Mouse (Mus musculus): ENCODE results near the gene Scgb2a2. TPM values are rescaled to one million over a fixed set of nuclear protein-coding genes. Genes with fewer than 3 reads are reported as not detected.
"Not testable (repeated sequence)": the region's sequence is repeated elsewhere in the genome, so short reads cannot be mapped to it uniquely, and the experiment has no call there.

Scgb2a2 gene
- total RNA-seq (2021) = not detected
- long read RNA-seq, experiment 1 = 0 reads
- long read RNA-seq, experiment 2 = 0 reads

DNA sequence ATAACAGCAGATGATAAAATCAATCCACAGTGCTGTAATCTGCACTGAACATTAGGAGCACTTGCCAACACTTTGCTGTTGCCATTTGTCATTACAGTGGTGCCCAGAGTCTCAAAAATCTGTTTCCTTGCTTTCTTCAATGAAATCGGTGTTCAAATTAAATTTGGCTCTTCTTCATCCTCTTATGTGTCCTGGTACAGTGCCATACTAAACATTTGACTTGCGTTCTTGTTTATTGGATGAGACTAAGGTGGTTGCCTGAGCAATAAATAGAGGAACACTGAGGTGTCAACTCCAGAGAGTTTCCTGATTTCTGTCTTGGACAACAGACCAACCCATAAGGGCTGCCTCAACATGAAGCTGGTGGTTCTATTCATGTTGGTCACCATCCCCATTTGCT, at the start of gene Scgb2a2:
TSS of gene Scgb2a2 (plus strand) at position 301 of the 400 bp plus-strand sequence.
- DNase-seq = no peak

DNA sequence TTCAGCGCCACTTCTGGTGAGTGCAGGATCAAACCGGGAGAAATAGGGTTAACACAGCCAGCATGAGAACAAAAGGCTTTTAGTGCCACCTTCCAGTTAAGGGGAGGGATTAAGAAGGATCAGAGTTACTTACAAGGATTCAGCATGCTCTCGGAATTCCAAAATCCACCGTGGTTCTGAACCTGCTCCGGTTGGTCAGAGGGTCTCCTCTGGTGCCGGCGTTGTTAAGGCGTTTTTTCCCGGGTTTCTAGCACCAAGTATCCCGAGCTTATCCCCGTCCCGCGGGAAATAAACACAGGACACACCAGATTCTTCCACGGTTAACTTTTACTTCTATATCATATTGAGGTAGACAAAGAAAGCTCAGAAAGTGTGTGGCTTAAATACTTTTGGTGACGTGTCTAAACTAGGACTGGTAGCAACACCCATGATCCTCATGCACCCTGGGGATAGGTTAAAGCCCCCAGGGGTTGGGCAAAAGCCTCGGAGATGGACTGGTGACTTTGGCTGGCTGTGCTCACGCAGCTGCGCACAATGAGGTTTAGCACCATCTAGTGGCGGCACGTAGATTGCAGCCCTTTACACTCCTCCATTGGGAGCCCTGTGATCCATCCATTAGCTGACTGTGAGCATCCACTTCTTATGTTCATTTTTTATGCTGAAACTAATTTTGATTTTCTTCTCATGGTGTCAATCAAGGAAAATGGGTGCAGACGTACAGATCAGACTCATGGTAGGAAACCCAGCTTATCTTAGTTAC, 10.6 kb upstream of the Scgb2a2 start:
- DNase-seq = peak; percentile 51

DNA sequence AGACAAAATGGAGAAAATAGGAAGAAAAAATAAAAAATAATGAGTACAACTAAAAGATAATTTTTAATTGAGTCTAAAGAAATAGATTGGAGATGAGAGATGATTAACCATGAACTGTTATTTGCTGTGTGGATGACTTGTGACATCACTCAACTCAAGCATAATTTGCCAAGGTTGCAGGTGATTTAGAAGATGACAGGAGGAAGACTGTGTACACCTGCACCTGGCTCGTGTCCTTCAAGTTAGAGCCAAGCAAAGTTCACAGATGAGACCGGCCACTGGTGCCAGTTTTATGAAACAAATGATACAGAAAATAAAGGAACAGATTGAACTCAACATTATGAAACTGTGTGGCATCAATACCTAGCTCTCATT, 10.0 kb upstream of the Scgb2a2 start:
- DNase-seq = no peak

DNA sequence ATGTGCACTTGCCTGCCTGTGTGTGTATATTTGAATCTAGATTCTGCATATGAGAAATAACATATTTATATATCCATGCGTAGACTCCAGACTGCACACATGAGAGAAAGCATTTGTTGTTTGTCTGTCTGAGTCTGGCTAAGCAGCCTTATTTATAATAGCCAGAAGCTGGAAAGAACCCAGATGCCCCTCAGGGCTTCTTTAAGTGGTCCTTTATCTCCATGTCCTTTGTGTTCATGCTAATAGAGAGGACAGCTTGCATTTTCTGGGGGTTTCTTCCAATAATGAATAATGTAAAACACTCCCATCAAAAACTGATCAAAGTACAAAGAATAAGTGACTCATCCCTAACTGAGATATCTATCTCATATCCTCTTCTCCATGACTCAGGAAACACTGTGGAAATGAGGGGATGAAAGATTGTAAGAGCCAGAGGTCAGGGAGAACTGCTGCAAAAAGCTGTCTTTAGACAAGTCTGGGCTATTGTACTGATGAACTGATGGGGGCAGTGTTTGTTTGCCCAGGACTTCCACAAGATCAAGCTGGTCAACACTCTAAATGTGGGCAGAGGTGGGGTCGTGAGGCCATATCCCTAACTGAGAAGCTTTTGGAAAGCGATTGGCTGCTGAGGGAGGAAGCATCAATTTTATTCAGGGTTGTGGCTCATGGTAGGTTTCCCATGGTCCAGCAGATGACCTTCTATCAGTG, 2.2 kb downstream of the Scgb2a2 start:
- not testable (repeated sequence) for DNase-seq

DNA sequence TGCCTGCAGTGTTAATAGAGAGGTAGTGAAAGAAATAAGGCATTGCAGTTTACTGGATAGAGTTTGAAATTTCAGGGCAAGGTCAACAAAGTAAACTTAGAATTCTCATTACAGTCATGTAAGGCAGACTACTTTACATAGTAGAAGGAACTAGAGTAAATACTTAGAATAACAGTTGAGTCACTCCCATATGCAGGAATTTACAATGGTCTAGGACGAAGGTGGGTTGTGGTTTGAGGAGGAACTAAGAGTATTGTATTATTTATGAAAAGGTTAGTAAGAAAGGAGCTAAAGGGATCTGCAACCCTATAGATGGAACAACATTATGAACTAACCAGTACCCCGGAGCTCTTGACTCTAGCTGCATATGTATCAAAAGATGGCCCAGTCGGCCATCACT, 13.5 kb downstream of the Scgb2a2 start:
- DNase-seq = not testable (repeated sequence)

DNA sequence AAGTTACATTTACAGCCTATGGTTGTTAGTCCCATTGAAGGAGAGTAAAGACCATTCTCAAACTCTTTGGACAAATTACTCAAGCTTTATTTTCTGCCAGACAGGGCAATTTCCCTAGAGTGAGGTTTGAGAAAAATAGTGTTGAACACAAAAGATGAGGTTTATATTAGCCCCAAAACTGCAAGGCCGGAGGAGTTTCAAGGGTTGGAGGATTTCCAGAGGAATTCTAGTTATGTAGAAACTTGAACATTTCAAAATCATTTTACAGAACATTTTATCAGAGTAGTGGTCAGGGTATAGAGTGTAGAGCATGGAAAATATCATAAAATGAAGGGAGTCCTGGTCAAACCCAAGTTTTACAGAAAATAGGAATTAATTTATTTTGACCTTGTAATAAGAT, 17.5 kb downstream of the Scgb2a2 start:
- no peak for DNase-seq

DNA sequence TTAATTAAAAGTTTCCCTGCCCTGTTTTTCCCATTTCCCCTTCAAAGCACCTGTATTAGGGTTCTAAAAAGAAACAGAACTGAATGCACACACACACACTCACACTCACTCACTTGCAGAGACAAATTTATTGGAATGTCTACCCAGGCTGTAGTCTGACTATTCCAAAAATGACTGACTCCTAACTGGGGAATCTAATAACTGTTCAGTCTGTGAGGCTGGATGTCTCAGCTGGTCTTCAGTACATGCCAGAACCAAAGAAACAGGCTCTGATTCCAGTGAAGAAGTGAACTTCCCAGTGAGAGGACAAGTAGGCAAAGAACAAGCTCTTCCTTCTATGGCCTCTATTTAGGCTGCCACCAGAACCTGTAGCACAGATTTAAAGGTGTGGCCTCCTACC, 18.1 kb downstream of the Scgb2a2 start:
- no peak for DNase-seq

DNA sequence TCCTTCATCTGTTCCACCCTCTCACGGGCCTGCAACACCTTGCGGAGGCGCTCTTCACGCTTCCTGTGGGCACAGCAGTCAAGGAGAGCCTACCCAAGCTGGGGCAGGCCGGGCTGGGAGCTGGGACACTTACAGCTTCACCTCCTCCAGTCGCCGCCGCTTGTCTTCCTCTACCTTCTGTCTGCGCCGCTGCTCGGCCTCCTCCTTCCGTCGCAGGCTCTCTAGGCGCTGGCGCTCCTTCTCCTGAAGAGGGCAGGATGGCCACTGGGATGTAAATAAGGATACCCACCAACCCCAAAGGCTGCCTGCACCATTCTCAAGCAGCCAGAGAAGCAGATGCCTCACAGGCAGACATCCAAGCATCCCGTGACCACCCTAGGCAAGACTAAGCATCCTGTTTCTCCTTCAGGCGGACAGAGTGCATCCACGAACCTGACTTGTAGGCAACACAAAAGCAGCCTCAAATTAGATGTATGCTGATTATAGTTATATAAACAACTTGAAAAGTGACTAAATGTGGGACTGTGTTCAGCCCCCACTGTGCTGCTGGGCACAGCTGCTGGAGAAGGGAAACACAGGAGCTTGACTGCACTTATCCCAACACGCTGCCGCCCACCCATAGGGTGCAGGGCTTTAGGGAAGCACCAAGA, 30.9 kb downstream of the Scgb2a2 start:
- no peak for DNase-seq

DNA sequence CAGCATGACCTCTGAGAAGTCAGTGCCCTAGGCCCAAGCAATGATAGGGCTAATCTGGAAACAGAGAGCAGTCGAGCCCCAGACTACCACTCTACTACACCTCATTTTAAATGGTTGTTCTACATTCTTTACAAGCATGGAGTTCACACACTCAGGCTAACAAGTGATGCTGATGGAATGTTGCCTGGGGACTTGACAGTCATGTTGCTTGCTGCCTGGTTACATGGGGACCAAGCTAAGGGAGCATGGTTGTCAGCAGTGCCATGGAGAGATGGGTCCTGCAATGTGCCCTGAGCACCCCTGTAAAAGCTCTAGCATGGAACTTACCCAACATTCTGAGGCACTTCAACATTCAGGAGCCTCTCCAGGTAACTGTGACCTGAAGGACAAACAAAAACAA, 39.0 kb downstream of the Scgb2a2 start:
- no peak for DNase-seq

DNA sequence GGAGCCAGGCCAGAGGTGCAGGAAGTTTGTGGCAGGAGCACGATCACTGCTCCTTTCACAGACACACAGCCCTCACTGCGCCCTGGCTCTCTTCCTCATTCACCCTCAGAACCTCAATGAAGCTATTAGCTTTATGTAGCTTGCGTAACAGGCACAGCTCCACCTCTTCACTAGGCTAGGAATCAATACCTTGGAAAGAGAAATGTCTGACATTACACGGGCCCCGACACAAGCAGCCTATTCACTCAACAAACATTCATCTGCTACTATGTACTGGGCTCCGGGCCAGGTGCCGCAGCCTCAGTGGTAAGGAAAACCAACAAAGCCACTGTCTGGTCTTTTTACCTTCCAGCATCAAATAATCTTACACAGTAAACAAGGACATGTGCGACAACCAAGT, 39.4 kb downstream of the Scgb2a2 start:
- DNase-seq = no peak

DNA sequence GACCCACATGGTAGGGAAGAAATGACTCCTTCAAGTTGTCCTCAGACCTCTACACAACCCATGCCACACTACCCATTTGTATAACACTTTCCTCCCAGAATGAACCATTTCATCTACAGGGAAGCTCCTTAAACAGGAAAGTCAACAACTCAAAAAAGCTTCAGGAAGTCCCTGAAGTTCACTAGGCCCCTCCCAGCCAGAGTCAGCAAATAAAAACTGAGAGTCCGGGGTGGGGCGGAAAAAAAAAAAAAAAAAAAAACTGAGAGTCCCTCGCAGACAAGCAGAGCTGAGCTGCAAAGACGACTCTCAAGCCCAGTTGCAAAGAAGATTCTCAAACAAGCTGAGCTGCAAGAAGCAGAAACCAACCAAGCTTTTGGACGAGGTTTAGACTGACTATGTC, 48.7 kb downstream of the Scgb2a2 start:
- no peak for DNase-seq

DNA sequence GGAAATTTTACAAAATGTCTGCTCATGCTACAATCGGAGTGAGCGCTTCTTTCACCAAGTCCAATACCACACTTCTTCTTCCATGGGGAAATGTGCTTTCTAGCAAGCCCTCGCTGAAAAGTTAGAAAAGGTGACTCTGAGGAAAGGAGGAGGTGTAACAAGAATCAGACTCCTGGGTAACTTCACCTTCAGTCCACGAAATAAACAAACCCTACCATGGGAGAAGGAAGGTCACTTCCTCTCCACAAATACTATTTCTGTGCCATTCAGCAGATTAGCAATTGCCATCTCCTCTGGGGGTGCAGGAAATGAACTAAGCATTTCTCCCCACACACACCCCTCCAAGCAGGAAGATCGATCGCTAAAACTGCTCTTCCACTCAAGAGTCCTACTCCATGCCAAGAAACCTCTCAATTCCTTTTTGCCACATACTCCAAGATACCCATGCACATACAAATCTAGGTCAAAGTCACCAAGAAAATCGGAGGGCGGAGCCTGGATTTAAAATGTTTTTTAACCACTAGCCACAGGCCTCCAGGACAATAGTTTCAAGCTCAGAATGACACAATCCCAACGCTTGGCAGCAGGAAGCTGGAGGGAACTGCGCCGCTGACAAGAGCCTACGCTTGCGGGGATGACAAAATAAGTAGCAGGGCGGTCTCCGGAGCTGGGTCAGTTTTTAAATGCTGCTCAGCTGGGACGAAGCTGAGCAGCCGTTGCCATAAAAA, 51.1 kb downstream of the Scgb2a2 start:
- no peak for DNase-seq

DNA sequence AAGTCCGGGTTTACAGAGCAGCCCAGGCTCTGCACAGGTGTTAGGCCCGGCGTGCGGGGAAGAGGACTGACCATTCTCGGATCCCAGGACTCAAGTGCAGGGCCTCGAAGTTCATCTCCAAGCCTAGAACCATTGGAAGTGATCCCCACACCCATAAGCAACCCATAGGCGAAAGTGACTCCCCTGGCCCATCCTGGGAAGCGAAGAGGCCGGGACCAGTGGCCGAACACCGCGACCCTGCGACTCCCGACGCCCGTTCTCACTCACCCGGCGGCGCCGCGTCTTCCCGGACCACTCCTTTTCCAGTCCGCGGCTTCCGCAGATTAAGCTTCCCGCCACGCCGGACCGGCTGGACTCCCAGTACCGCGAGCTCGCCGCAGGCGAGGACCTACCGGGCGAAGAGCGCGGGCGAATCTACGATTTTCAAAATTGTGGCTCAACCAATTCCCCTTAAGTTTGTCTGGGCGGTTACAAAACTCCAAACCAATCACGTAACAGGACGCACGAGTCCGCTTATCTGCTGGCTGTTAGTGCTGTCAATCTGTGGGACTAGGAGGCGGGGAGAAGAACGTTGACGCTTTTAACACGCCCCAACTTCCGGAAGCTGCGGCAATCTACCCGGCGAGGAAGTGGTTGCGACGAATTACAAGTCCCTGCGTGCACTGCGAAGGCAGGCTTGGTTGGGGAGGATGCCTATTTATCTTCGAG, 51.9 kb downstream of the Scgb2a2 start, which contains the start of gene Incenp:
TSS of gene Incenp (minus strand) at position 480 of the 708 bp plus-strand sequence.
- DNase-seq = peak; percentile 78

DNA sequence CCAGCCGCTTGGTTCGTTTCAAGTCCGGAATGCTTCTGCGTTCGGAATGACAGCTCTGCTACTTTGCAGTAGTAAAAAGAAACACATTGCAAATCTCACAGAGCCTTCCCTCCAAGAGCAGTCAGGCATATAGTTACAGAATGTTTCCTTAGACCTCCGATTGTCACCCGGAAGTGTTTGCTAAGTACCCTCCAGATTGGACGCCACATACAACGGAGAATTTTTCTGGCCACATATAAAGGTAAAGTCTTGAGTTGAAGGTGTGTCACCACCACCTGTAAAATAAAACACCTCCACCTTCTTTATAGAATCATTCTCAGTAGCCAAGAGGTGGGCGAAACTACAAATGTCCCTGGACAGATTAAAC, 52.4 kb downstream of the Scgb2a2 start:
- DNase-seq = no peak

DNA sequence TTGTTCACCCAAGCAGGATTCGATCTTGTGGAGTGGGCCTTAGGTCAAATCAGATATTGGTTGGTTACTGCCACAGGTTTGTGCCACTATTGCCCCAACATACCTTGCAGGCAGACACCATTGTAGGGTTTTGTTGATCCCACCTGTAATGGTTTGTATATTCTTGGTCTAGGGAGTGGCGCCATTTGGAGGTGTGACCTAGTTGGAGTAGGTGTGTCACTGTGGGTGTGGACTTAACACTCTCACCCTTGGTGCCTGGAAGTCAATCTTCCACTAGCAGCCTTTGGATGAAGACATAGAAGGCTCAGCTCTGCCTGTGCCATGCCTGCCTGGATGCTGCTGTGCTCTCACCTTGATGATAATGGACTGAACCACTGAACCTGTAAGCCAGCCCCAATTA, 53.3 kb downstream of the Scgb2a2 start:
- DNase-seq = not testable (repeated sequence)

Small RNA genes lying within 50 kb of the gene (microRNA-seq; reads per million reads assigned to microRNA genes)
- 0 reads per million in 2 experiments for gene Gm22369

Other genes starting within 250 kb of the Scgb2a2 start
- 10 to 100 TPM; 16.2 to 20.5 TPM for gene Incenp, start 52.0 kb downstream of the Scgb2a2 start, total RNA-seq (2021)
- gene Fth1, start 133.0 kb downstream of the Scgb2a2 start, total RNA-seq (2021) = 1,000 to 10,000 TPM; 2,152 to 2,273 TPM
- gene Best1, start 154.1 kb downstream of the Scgb2a2 start, total RNA-seq (2021) = 1 to 10 TPM in 1 of 2 experiments, under 1 TPM in 1; 0.59 to 1.1 TPM
- gene Rab3il1, start 154.1 kb downstream of the Scgb2a2 start, total RNA-seq (2021) = 10 to 100 TPM; 15.0 to 18.9 TPM
- gene Fads3, start 194.0 kb downstream of the Scgb2a2 start, total RNA-seq (2021) = 1 to 10 TPM; 8.7 to 9.1 TPM